Mouse (Mus musculus) CD4-positive helper T cell, adult 2 months (primary cell): ENCODE measurements around the gene Pla1a.

Experiments
- DNase-seq: peaks from one replicate; pipeline ENCODE4 v3.0.0-alpha.2; 2012; ENCODE audit warnings: low read depth, missing footprints, low spot score

Gene Pla1a

DNA sequence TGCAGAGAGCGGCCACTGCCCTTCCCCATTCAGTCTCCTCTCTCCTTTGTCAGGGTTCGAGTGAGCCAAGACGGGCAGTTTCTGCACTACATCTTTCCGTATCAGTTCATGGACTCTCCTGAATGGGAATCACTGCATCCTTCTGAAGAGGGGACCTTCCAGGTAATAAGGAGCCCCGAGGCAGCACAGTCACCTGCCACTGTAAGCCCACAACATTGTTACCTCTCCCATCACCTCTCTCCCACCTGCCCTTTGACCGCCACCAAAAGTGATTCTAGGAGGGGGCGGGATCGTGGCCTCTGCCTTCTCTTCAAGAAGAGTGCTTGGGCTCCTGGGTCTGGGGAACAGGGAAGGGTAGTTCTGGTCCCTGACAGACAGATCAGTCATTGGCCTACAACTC lies 63.5 kb downstream of the Pla1a start:
- DNase-seq = no peak

DNA sequence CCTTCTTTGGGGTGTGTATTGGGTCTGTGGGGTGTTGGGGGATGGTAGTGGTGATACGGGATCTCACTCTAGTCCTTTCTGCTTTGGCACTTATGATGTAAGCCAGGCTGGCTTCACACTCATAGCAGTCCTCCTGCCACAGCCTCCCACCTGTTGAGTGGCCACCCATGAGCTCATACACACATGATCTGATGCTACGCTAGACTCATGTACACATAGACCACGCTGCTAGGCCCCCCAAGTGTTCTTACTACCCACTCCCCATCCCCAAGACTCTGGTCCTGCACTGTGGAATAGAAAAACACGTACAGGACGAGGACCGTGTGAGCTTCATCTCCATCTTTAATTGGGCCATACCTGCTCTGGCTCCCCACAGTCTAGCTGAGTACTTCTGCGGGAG lies 63.9 kb downstream of the Pla1a start:
- no peak for DNase-seq

DNA sequence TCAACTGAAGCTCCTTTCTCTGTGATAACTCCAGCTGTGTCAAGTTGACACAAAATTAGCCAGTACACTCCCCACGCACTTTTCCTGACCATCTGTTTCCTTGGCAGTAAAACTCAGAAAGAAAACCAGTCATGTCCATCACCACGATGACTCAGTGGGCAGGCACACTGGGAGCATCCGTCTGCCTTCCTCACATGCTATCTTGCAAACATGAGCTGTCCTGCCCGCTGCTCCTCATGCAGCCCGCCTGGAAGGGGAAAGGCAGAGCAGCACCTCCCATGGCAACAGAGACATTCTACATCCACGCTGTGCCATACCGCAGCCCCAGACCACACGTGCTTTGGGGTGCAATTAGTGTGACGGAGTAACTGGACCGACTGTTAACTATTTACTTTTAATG lies 64.6 kb downstream of the Pla1a start:
- DNase-seq = no peak

DNA sequence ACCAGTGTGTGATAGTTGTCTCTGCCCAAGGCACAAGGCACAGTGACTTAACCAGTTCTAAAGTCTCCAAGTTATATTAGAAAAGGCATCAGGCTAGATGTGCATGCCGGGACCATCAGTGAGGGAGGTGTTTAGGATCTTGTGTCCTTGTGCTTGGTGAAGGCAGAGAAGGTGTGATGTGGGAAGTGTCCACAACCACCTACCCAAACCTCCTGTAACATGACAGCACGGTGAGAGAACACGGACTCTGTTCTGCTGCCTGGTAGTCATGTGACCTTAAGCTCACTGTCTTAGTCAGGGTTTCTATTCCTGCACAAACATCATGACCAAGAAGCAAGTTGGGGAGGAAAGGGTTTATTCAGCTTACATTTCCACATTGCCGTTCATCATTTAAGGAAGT lies 66.7 kb downstream of the Pla1a start:
- DNase-seq = no peak

DNA sequence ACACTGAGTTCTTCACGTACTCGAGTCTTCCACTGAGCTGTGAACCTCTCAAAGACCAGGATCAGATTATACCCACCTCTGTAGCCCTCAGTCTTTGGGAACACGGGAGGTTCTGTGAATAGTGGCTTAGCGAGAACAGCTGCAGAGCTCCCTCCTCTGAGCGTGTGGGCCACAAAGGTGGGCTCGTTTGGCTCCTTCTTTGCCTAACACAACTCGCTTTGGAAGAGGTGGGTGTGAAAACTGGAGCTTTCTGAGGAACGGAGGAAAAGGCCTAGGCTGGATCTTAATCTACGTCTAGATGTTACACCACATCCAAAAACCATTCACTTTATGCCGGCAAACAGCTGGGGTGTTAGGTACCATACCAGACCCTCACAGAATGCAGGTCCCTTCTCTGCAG lies 67.6 kb downstream of the Pla1a start:
- no peak for DNase-seq

DNA sequence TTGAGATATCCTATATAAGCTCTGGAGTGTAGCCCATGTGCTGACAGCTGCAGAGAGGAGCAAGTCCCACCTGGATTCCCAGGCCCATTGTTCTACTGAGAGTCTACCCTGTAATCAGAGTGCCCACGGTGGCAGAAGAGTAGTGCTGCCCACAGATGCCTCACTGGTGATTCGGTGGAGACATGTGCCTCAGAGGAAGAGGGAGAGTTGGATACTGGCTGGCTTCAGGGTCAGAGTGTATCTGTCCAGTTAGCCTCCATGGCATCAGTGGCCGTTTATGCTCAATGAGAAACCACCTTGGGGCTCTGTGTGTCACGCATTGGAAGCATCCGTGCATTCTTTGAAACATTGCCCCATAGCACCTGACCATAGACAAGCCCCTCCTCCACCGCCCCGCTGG lies 69.3 kb downstream of the Pla1a start:
- no peak for DNase-seq

DNA sequence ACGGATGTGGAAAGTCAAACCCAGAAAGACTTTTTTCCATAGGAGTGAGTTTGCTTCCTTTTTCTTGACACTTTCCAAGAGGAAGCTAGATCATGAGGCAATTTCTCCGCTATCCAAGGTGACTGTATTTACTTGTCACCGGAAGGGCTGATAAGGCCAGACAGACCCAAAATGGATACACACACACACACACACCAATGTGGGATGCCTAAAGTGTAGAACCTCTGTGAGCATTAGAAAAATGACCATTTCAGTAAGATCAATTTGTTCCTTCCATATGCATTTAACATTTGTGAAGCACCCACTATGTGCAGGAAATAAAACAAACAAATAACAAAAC lies 69.7 kb downstream of the Pla1a start:
- no peak for DNase-seq

DNA sequence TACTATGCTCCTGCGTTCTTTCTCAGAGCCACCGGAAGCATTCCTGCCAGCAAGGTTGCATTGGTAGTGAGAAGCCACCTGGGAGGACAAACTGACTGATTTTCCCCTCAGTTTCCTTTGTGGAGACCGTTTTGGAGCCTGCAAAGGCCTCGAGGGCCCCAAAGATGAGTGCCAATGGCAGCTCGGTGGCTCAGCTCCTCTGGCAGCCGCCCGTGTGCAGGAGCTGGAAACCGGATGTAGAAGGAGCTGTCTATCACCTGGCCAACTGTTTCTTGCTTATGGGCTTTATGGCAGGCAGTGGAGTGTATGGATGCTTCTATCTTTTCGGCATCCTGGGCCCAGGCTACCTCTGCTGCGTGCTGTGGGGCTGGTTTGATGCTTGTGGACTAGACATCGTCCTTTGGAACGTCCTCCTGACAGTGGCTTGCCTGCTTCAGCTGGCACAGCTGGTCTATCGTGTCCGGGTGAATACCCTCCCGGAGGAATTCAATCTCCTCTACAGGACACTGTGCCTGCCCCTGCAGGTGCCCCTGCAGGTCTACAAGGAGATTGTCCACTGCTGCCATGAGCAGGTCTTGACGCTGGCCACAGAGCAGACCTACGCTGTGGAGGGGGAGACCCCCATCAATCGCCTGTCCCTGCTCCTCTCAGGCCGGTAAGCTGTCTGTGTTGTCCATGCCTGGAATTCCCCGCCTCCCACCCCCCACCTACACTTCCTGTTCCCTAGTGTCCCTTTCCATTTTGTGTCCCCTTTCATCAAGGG lies 70.3 kb downstream of the Pla1a start:
- DNase-seq = no peak

DNA sequence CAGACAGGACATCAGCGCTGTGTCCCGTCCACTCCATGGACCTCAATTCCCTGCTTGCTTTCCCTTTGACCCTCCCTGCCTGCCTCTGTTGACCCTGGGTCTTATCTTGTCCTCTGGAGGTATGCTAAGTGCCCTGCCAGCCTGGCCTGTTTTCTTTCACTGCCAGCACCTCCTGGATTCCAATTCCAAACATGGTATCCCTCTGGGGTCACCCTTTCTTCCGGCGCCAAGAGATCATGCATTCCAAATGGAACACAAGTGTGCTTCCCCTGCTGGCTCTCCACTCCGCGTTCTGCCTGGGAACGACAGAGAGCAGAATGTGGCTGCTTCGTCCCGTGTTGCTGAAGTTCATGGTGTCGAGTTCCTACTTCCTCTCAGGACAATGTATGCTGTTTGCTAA lies 71.0 kb downstream of the Pla1a start, which contains the start of gene Popdc2:
Gene Popdc2, plus strand, starts transcription at position 277 of the 400 bp plus-strand sequence.
- DNase-seq = no peak

DNA sequence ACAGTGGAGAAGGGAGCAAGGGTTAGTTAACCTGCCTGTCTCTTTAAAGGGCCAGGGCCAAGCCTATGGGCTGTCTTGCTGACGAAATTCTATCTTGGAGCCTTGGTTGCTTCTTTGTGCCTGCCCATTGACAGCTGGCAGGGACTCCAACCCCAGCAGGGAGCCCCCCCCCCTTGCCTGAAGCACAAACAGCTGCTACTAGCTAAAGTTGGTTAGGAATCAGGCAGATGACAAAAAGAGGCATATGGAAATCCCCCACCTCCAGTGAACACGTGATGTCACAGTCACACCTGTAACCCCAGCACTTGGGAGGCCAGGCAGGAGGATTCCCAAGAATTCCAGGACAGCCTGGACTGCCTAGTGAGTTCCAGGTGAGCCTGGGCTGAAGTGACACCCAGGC lies 72.6 kb downstream of the Pla1a start:
- no peak for DNase-seq

DNA sequence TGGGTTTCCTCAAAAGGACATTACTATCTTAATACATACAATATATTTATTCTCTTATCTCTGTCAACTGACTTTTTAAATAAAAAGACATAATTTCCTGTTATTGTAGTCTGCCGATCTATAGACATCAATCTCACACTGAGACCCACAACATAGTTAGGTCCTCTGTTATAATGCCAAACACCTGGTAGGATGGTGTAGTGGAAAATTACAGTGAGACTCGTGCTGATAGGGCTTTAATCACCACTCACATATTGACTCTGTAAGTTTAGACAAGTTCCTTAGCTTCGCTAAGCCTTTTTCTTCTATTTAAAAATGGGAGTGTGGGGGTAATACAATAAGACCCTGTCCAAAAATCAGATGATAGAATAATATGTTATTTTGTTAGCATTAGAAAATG lies 73.1 kb downstream of the Pla1a start:
- DNase-seq = peak; percentile 25

DNA sequence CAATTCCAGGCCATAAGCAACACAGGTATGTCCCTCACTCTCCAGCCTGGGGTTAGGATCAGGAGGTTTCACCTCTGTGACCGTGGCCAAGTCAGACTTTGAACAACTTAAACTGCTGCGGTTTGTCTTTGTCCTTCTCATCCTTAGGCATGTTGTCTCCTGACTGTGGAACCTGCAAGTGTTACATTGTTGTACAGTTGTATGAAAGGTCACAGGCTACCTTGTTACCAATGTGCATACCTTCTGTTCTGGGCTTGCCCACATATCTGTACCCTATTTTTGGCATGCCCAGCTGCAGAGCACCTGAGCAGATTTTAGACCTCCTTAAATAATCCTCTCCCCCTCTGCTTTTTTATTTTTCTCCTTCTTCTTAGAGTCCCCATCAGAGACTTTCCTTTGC lies 73.7 kb downstream of the Pla1a start:
- peak; percentile 20 for DNase-seq

DNA sequence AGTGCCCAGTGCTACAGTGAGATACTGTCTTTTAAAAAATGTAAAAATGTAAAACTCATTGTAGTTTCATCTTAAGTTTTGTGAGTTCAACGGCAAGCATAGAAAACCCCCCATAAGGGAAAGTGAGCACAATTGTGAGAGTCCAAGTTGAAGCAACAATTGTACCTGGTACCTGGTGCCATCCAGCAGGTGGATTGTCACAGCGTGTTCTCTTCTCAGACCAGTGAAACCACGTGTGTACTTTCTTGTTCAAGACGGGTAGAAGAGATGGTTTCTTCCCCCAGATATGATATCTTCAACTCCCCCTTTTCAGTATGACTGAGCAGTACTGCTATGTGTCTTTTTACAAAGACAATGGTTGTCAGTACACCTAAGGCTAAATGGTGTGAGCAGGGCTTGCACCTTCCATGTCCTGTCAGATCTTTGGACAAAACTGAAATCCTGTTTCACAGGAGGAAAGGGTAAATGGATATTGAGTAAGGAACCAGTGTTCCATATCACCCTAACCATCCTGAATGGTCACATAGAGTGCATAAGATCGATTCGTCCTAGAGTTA lies 74.6 kb downstream of the Pla1a start:
- DNase-seq = no peak

DNA sequence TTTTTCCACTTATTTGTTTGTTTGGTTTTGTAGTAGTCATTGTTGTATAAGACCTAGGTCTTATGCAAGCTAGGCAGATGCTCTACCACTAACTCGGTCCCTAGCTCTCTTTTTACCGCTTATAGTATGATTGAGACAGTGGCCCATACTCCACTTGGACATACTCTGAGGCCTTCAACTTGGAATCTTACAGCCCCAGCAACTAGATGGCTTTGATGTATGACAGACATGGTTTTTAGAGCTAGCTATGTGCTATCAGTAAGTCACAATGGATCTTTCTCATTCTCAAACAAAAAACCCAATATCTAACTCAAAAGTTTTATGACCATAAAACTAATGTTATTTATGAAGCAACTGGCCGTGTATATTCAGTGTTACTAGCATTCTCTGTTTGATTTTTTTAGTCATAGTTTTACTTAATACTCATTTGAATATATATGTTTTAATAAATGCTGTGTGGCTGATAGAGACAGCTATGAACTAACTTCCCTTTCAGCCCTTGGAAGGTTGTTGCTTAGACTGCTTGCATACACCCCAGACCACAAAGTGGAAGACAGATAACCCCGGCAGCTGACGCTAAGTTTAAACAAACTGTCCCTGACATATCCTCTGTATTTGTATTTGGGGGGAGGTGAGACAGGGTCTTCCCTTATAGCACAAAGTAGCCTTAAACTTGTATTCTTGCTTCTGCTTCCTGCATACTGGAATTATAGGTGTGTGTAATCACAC lies 78.6 kb downstream of the Pla1a start:
- no peak for DNase-seq

DNA sequence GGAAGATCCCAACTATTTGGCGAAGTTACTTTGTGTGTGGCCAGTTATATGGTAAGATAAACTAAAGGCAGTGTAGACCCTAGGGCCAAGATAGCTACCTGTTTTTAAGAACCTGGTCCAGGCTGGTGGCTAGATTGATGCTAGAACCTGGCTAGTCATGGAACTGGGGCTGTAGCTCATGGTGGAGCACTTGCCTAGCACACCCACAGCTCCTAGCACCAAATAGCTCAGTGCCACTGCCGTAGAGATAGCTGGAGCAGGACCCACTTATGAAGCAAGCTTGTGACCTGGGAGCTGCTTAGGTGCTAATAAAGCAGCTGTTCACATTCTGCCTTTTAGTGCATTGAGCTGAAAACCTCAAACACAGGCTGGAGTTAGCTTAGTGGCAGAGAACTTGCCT lies 79.3 kb downstream of the Pla1a start:
- peak; percentile 27 for DNase-seq

DNA sequence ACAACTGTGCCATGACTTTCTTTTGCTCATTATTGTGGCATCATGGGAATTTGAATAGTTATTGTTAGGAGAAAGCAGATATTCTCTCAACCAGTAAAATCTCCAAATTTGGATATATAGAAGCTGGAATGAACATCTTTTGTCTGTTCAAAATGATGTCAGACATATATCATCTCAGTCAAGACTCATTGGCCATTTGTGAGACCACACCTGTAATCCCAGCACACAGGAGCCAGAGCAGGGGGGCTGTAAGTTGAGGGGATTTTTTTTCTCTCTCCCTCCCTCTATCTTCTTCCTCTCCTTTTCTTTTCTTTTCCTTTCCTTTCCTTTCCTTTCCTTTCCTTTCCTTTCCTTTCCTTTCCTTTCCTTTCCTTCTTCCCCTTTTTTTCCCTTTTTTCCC lies 80.1 kb downstream of the Pla1a start:
- DNase-seq = peak; percentile 30

DNA sequence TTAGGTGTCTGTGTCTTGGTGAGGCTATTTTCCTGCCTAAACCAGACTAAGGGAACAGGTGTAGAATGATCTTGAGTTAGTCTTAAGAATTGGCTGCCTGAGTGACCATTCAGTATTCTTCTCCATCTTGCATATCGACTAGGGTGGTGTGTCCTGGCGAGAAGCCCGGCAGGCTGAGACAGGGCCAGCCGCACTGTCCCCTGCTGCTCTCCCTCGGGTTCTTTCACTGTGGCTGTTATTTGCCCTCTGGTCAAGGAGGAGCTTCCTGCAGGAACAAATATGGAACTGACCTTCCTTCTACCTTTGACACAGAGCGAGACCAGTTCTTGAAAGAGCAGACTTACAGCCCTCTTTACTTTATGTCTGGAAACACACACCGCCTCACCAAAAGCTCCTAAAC lies 80.9 kb downstream of the Pla1a start:
- no peak for DNase-seq

DNA sequence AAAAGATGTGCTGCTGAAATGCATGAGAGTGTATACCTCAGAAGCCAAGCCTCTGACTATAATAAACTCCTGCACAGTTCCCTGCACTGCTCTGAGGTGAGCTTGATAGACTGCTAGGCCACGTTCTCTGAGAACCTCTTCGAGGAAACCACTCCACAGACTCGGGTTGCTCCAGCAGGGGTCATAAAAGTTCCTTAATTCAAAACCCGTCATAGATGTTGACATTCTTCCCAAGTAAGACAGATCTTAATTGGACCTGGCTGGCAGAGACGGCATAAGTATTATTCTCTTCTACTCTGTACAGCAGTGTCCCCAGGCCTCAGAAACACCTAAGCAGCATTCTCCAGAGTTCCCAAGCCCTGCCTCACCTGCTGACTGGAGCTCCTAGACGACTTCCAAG lies 82.0 kb downstream of the Pla1a start:
- no peak for DNase-seq

DNA sequence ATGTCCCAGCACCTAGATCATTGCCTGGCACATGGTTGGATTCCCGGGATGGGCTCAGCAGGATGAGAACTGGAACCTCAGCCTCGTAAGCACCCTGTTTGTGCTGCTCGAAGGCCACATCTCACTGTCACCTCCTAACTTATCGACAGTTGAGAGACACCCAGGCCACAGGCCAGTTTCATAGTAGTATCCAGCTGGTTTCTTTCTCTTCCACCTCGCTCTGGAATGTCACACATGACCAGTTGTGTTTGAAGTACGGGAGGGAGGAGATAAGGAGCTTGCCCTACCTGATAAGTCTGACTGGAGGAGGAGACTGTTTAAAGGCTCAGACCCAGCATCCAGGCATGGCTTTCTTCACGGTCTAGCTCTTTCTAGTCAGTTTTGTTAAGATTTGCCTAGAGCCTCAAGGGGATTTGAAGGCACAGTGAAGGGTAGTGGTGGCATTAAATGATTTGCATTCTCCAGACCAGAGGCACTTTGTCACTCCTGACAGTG lies 82.5 kb downstream of the Pla1a start:
- no peak for DNase-seq

DNA sequence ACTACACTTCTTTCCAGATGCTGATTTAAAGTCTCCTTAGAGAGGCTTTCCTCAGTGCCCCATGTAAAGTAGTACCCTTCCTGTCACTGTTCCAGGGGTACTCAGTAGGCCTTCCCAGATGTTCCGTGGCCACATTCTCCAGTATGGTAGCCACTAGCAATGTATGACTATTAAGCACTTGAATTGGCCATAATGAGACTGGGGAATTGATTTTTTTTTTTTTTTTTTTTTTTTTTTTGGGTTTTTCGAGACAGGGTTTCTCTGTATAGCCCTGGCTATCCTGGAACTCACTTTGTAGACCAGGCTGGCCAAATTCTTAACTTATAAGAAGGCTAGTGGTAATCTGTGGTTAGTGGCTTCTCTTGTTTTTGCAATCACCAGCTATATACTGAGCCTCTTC lies 83.1 kb downstream of the Pla1a start:
- no peak for DNase-seq

DNA sequence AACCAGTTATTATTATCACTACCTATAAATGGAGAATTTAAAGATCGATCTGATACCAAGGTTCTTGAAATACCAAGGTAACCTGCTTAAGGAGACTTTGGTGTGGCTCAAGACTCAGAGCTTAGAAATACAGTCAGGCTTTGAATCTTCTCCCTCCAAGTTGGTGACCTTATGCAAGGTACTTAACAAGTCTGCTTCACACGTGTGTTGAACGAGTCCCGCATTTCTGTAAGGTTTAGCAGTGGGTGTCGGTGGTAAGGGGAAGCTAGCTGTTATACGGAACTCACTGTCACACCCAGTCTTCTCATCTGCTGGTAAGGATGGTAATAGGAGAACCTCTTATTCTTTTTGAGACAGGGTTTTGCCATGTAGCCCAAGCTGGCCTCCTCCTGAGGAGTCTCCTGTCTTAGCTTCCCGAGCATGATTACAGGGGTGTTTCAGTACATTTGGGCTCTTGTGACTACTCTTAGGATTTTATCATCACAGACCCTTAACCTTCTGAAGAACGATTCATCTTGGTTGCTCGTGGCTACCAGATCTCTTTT lies 84.7 kb downstream of the Pla1a start:
- no peak for DNase-seq

DNA sequence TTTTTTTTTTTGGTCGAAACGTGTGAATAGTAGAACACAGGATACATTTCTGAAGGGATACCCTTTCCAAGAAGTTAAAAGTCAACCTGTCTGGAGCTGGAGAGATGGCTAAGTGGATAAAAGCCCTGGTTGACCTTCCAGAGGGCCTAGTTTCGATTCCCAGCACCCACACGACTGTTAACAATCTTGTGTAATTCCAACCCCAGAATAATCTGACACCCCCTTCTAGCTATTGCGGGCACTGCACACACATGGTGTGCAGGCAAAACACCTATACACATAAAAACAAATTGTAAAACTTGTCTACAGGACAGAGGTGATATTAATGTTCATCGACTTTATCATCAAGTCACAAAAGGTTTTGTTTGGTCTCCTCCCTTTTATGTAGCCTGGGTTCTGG lies 85.4 kb downstream of the Pla1a start:
- no peak for DNase-seq
